Mouse (Mus musculus) C2C12 (cell line): ENCODE measurements around the gene Gm5134.

Experiments used
- CEBPB ChIP-seq: IDR thresholded peaks from one replicate; pipeline ENCODE4 v1.6.1; 2011; ENCODE audit warnings: low read depth, mild to moderate bottlenecking, control low read depth, moderate library complexity
- CTCF ChIP-seq: IDR thresholded peaks from one replicate; pipeline ENCODE4 v1.5.1; 2011; ENCODE audit not compliant: control insufficient read depth, insufficient read depth, insufficient read length
- FOSL1 ChIP-seq: IDR thresholded peaks from one replicate; pipeline ENCODE4 v1.8.0; 2011; ENCODE audit warnings: mild to moderate bottlenecking, low read length; ENCODE audit not compliant: poor library complexity, insufficient read depth, severe bottlenecking
- MAX ChIP-seq: IDR thresholded peaks from one replicate; pipeline ENCODE4 v1.6.1; 2011; ENCODE audit warnings: mild to moderate bottlenecking, control low read depth
- MYOD1 ChIP-seq: IDR thresholded peaks from one replicate; pipeline ENCODE4 v1.6.1; 2011; ENCODE audit warnings: low read depth; ENCODE audit not compliant: control insufficient read depth, insufficient read length
- MYOG ChIP-seq: IDR thresholded peaks from one replicate; pipeline ENCODE4 v1.6.1; 2011; ENCODE audit not compliant: control insufficient read depth, insufficient read length; ENCODE audit errors: extremely low read depth
- USF1 ChIP-seq: IDR thresholded peaks from one replicate; pipeline ENCODE4 v1.6.1; 2011; ENCODE audit warnings: low read depth, mild to moderate bottlenecking, control low read depth, moderate library complexity

GRCm38 (mm10) chr10:75973846-75974245 is 19.5 kb downstream of the Gm5134 start:
- no peak for TF ChIP-seq CTCF
- no peak for TF ChIP-seq USF1
- no peak for TF ChIP-seq MAX
- no peak for TF ChIP-seq CEBPB
- no peak for TF ChIP-seq MYOG
- TF ChIP-seq MYOD1: no peak
- TF ChIP-seq FOSL1: no peak
